Mouse (Mus musculus): ENCODE data around the gene Zfp341. TPM values are rescaled to one million over a fixed set of nuclear protein-coding genes. Genes with fewer than 3 reads are reported as not detected.

Zfp341 gene
- total and polyA plus RNA-seq, 2 experiments from 2014 or later, result 1.5 to 7.7 TPM

DNA sequence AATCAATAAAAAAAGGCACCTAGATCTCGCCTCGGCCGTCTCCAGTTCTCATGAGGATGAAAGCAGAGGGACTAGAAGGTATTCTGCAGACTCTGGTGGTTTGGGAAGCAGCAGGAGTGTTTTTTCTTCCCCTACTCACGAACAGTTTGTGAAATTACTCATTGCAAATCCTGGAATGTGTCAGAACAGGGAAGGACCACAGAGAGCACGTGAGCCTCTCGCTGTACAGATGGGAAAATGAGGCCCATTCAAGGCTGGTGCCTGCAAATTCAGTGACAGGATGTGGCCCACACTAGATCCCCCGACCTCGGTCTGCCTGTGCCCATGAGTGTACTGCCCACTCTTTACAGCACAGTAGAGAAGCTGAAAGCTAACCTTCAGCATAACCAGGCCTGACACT lies 41.1 kb upstream of the Zfp341 start:
- no peaks in the 10 kb centered on the region for H3K36me3 ChIP-seq (ENCODE audit: insufficient read depth, low read length)
- H3K9me3 ChIP-seq (ENCODE audit: low read length), result no peaks in the 10 kb centered on the region
- no peak overlapping the region for H3K9ac ChIP-seq (replicated peaks; ENCODE audit: low read length, poor library complexity, severe bottlenecking)

DNA sequence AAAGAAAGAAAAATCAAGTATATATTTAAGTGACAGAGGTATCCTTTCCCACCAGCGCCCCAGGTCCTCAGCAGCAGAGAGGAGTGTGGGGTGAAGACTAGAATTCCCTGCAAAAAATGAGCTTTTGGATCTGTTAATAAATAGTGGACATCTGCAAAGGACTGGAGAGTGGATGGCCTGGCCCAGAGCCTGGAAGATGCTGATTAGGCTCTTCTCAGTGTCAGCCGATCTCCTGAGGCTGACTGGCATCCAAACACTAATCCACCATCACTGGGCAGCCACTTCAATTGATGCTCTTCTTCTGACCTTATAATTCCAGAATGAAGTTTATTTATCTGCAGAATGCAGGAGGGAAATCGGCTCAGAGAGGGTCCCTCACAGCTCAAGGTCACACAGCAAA lies 40.1 kb upstream of the Zfp341 start:
- Histone ChIP-seq H3K36me3 (ENCODE audit: insufficient read depth, low read length) (no peaks in the 10 kb centered on the region), H3K4me1 (ENCODE audit: insufficient read depth, low read length) (peaks cover 9% of the 10 kb centered on the region; the same call in 1 of the 2 replicates), H3K27me3 (ENCODE audit: insufficient read depth, low read length) (no peaks in the 10 kb centered on the region), H3K9me3 (ENCODE audit: low read length) (no peaks in the 10 kb centered on the region), H3K9ac (replicated peaks; ENCODE audit: low read length, poor library complexity, severe bottlenecking) (no peak overlapping the region), H3K4me3 (ENCODE audit: low read depth, low read length) (no peak overlapping the region), H3K4me2 (ENCODE audit: low read depth, low read length, poor library complexity, severe bottlenecking) (no peak overlapping the region), H3K27ac (ENCODE audit: low read depth, low read length) (no peak overlapping the region)
- 74% methylated on average over 3 of the region's 3 CpGs for WGBS
- DNase-seq (ENCODE audit: low spot score), result no peak
- TF ChIP-seq CTCF (IDR thresholded peaks at IDR 0.05), result no peak
- ATAC-seq (ENCODE audit: low FRiP score), result no peak

More for the DNA sequence above, 41.1 kb upstream of the Zfp341 start:
- Histone ChIP-seq H3K27ac (ENCODE audit: low read depth, low read length) (no peak overlapping the region), H3K27me3 (ENCODE audit: insufficient read depth, low read length) (no peaks in the 10 kb centered on the region), H3K4me3 (ENCODE audit: low read depth, low read length) (no peak overlapping the region), H3K4me1 (ENCODE audit: insufficient read depth, low read length) (0 out of 2 replicates have a peak, but pooled peaks cover 5% of the 10 kb centered on the region), H3K4me2 (ENCODE audit: low read depth, low read length, poor library complexity, severe bottlenecking) (no peak overlapping the region)
- DNase-seq (ENCODE audit: low spot score) (no peak), ATAC-seq (ENCODE audit: low FRiP score) (no peak)
- no peak for TF ChIP-seq CTCF (IDR thresholded peaks at IDR 0.05)
- whole genome bisulfite sequencing, result 85% methylated on average over 8 of the region's 8 CpGs

DNA sequence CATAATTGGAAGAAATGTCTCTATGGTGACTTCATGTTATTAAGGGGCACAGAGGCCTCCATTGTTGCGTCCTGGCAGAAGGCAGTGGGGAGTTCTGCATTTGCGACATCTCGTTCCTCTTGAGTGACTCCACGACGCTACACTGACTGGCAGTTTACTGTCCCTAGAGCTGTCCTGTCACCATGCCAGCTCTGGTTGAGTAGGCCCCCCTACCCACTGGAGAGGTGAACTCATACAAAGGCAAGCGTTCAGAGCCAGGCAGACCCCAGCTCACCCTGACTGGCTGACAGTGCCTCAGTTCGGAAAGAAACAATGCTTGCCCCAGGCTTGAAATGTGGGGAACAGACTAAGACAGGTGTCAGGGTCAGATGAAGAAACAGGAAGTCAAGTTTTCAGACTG lies 38.8 kb upstream of the Zfp341 start:
- Histone ChIP-seq H3K9ac (replicated peaks; ENCODE audit: low read length, poor library complexity, severe bottlenecking) (no peak overlapping the region), H3K4me1 (ENCODE audit: insufficient read depth, low read length) (peaks cover 5% of the 10 kb centered on the region; the same call in 1 of the 2 replicates), H3K9me3 (ENCODE audit: low read length) (no peaks in the 10 kb centered on the region), H3K27me3 (ENCODE audit: insufficient read depth, low read length) (no peaks in the 10 kb centered on the region), H3K36me3 (ENCODE audit: insufficient read depth, low read length) (no peaks in the 10 kb centered on the region), H3K4me3 (ENCODE audit: low read depth, low read length) (no peak overlapping the region), H3K4me2 (ENCODE audit: low read depth, low read length, poor library complexity, severe bottlenecking) (no peak overlapping the region), H3K27ac (ENCODE audit: low read depth, low read length) (no peak overlapping the region)
- no peak for TF ChIP-seq CTCF (IDR thresholded peaks at IDR 0.05)
- WGBS, result 41% methylated on average over 7 of the region's 7 CpGs
- DNase-seq (ENCODE audit: low spot score), result peak; percentile 62
- ATAC-seq (ENCODE audit: low FRiP score), result no peak

DNA sequence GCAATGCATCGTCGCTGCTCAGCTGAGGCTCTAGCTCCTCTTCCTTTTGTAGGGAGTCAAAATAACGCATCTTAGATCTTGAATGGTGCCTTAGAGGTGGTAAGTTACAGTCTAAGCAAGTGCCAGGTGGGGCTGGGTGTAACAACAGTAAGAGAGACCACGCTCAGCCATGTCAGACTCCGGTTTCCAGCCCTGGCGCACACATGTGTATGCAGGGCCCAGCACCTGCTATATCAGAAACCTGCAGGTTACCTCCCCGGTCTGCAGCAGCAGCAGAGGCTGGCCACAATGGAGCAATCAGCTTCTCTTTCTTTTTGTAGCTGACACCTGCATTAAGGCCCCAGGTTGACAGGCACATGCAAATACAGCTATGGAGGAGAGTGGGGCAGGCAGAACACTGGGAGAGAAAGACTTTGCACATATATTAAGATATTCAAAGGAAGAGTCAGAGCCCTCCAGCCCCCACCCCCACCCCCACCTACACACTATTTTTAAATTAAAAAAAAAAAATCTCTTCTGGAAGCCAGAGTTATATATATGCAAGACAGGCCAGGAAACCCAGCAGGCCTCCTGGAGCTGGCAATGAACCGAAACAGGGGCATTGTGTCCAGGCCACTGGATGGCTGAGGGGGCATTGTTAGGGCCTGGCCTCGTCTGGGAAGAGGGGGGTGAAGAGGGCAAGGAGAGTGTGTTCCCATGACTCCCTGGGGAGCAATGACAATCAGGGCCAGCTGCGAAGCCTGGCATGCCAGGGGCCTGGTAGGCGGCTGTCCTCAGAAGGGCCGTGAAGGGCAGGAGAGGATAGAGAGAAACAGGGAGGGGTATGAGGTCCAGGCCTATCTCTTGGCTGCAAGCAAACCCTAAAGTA lies 36.0 kb upstream of the Zfp341 start:
- TF ChIP-seq CTCF (IDR thresholded peaks at IDR 0.05), result no peak
- Histone ChIP-seq H3K4me2 (ENCODE audit: low read depth, low read length, poor library complexity, severe bottlenecking) (no peak overlapping the region), H3K9ac (replicated peaks; ENCODE audit: low read length, poor library complexity, severe bottlenecking) (no peak overlapping the region), H3K9me3 (ENCODE audit: low read length) (no peaks in the 10 kb centered on the region), H3K4me1 (ENCODE audit: insufficient read depth, low read length) (peaks cover 4% of the 10 kb centered on the region; the same call in 1 of the 2 replicates), H3K4me3 (ENCODE audit: low read depth, low read length) (no peak overlapping the region), H3K27ac (ENCODE audit: low read depth, low read length) (no peak overlapping the region; the same call in 1 of the 2 replicates), H3K27me3 (ENCODE audit: insufficient read depth, low read length) (no peaks in the 10 kb centered on the region), H3K36me3 (ENCODE audit: insufficient read depth, low read length) (no peaks in the 10 kb centered on the region)
- WGBS, result 23% methylated on average over 12 of the region's 12 CpGs
- no peak for ATAC-seq (ENCODE audit: low FRiP score)
- no peak for DNase-seq (ENCODE audit: low spot score)

DNA sequence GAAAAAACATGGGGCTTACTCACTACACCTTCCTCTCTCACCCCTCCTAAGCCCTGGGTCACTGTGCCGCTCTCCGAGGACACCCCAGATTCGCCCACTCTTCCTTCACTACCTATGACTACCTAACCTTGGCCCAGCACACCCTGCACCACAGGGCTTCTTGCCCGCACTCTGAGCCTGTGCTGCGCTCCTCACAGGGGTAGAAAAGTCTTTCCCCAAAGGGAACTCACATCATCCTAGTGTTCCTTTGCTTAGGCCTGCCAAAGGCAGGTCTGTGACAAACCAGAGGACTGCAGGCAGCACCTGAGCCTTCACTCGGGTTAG lies 35.4 kb upstream of the Zfp341 start:
- Histone ChIP-seq H3K4me3 (ENCODE audit: low read depth, low read length) (no peak overlapping the region), H3K9ac (replicated peaks; ENCODE audit: low read length, poor library complexity, severe bottlenecking) (no peak overlapping the region), H3K36me3 (ENCODE audit: insufficient read depth, low read length) (no peaks in the 10 kb centered on the region), H3K27me3 (ENCODE audit: insufficient read depth, low read length) (no peaks in the 10 kb centered on the region), H3K9me3 (ENCODE audit: low read length) (no peaks in the 10 kb centered on the region), H3K4me1 (ENCODE audit: insufficient read depth, low read length) (peaks cover 4% of the 10 kb centered on the region; the same call in 1 of the 2 replicates), H3K27ac (ENCODE audit: low read depth, low read length) (no peak overlapping the region), H3K4me2 (ENCODE audit: low read depth, low read length, poor library complexity, severe bottlenecking) (no peak overlapping the region)
- DNase-seq (ENCODE audit: low spot score) (no peak), ATAC-seq (ENCODE audit: low FRiP score) (no peak)
- WGBS, result 59% methylated on average over 6 of the region's 6 CpGs
- no peak for TF ChIP-seq CTCF (IDR thresholded peaks at IDR 0.05)

DNA sequence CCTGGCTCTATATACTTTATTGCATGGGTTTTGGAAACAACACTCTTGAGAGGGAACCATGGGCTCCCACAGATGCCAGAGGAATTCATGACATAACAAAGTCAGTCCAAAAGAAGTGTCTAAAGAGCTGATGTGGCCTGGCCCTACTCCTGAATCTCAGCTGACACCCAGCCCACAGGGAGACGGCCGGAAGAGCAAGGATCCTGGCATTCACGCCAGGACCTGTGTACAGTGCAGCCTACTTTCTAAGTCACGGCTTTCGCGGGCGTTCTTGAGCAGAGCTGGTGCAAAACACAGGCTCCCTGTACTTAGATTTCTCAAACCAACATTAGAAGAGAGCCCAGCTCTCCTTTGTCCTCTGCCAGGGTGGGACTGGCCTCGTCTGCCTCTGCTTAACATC lies 32.5 kb upstream of the Zfp341 start:
- Histone ChIP-seq H3K27me3 (ENCODE audit: insufficient read depth, low read length) (no peaks in the 10 kb centered on the region), H3K36me3 (ENCODE audit: insufficient read depth, low read length) (no peaks in the 10 kb centered on the region), H3K9ac (replicated peaks; ENCODE audit: low read length, poor library complexity, severe bottlenecking) (no peak overlapping the region), H3K4me3 (ENCODE audit: low read depth, low read length) (no peak overlapping the region), H3K4me2 (ENCODE audit: low read depth, low read length, poor library complexity, severe bottlenecking) (no peak overlapping the region), H3K9me3 (ENCODE audit: low read length) (no peaks in the 10 kb centered on the region), H3K4me1 (ENCODE audit: insufficient read depth, low read length) (peaks cover 4% of the 10 kb centered on the region; the same call in 1 of the 2 replicates), H3K27ac (ENCODE audit: low read depth, low read length) (no peak overlapping the region)
- WGBS, result 64% methylated on average over 8 of the region's 8 CpGs
- DNase-seq (ENCODE audit: low spot score) (no peak), ATAC-seq (ENCODE audit: low FRiP score) (no peak)
- no peak for TF ChIP-seq CTCF (IDR thresholded peaks at IDR 0.05)
